Mouse (Mus musculus) kidney, postnatal 0 days (tissue): ENCODE data around the gene Gm11568. TPM values are rescaled to one million over a fixed set of nuclear protein-coding genes. Genes with fewer than 3 reads are reported as not detected.
"Not testable (repeated sequence)": the region's sequence is repeated elsewhere in the genome, so short reads cannot be mapped to it uniquely, and the experiment has no call there.

Experiments used
- ATAC-seq: fragments of 200-750 bp; cut with Nextera tagmentation; replicated peaks from 2 replicates; pipeline ENCODE4 v1.8.0; 2017; ENCODE audit warnings: low read depth, moderate number of reproducible peaks, moderate TSS enrichment, moderate library complexity; ENCODE audit not compliant: low FRiP score
- DNase-seq: peaks from one replicate; pipeline ENCODE4 v3.0.0-alpha.2; 2016; ENCODE audit warnings: low spot score
- H3K27ac ChIP-seq: fragments of 300-500 bp; sonication (generic); 2 replicates; pipeline ENCODE4 v1.5.1; 2014; ENCODE audit warnings: mild to moderate bottlenecking
- H3K27me3 ChIP-seq: fragments of 300-500 bp; sonication (generic); 2 replicates; pipeline ENCODE4 v1.6.1; 2014; ENCODE audit warnings: low read length, mixed read lengths; ENCODE audit not compliant: insufficient read depth
- H3K36me3 ChIP-seq: fragments of 300-500 bp; sonication (generic); 2 replicates; pipeline ENCODE4 v1.6.1; 2014; ENCODE audit warnings: low read length, mixed read lengths; ENCODE audit not compliant: insufficient read depth
- H3K4me1 ChIP-seq: fragments of 300-500 bp; sonication (generic); replicated peaks from 2 replicates; pipeline ENCODE4 v1.6.1; 2014; ENCODE audit warnings: antibody characterized with exemption, low read length, mixed read lengths; ENCODE audit not compliant: insufficient read depth
- H3K4me2 ChIP-seq: fragments of 300-500 bp; sonication (generic); 2 replicates; pipeline ENCODE4 v1.6.1; 2014; ENCODE audit warnings: mild to moderate bottlenecking, low read length, moderate library complexity, mixed read lengths
- H3K4me3 ChIP-seq: fragments of 300-500 bp; sonication (generic); replicated peaks from 2 replicates; pipeline ENCODE4 v1.5.1; 2014; ENCODE audit warnings: low read depth, low read length
- H3K9ac ChIP-seq: fragments of 300-500 bp; sonication (generic); 2 replicates; pipeline ENCODE4 v1.6.1; 2014; ENCODE audit warnings: low read depth, low read length
- H3K9me3 ChIP-seq: fragments of 300-500 bp; sonication (generic); replicated peaks from 2 replicates; pipeline ENCODE4 v1.6.1; 2016; ENCODE audit warnings: low read length, inconsistent platforms, mixed read lengths
- CTCF ChIP-seq: IDR thresholded peaks from 2 replicates; pipeline ENCODE4 v1.5.1; 2016; ENCODE audit warnings: antibody characterized with exemption, low read depth, mild to moderate bottlenecking, moderate library complexity
- WGBS: fragments of 180-500 bp; shearing (Covaris S2); extraction: QIAGEN DNeasy Blood & Tissue Kit; methylation state at CpG from one replicate; pipeline ENCODE4 v1.1.7; 2014; 5-methylcytosine and 5-hydroxymethylcytosine counted together
- polyA plus RNA-seq: library from polyadenylated mRNA; unstranded; fragments of >200 nt; fragmentation: Nextera tagmentation; extraction: Ambion mirVana; gene quantifications from 2 replicates; pipeline ENCODE4 v1.2.1, GENCODE M21; 2015

Gene Gm11568
- polyA plus RNA-seq, 1 experiment from 2014 or later: not detected

GRCm38 (mm10) chr11:99854121-99854520, 3.6 kb upstream of the Gm11568 start:
- Histone ChIP-seq H3K27ac (no peak overlapping the region), H3K36me3 (no peaks in the 10 kb centered on the region), H3K27me3 (no peaks in the 10 kb centered on the region), H3K4me2 (no peak overlapping the region), H3K4me1 (no peaks in the 10 kb centered on the region), H3K4me3 (no peak overlapping the region), H3K9ac (no peak overlapping the region), H3K9me3 (no peaks in the 10 kb centered on the region)
- WGBS: 58% methylated on average over 3 of the region's 3 CpGs
- peak; percentile 61 for TF ChIP-seq CTCF
- peak; percentile 21 for DNase-seq
- ATAC-seq: no peak

GRCm38 (mm10) chr11:99858761-99859160, 1.0 kb downstream of the Gm11568 start:
- H3K9me3 ChIP-seq: no peaks in the 10 kb centered on the region
- H3K4me2 ChIP-seq: no peak overlapping the region
- no peaks in the 10 kb centered on the region for H3K27me3 ChIP-seq
- WGBS: 74% methylated on average over 2 of the region's 2 CpGs
- no peak overlapping the region for H3K4me3 ChIP-seq
- H3K36me3 ChIP-seq: no peaks in the 10 kb centered on the region
- no peak for TF ChIP-seq CTCF
- H3K9ac ChIP-seq: no peak overlapping the region
- no peak for ATAC-seq
- no peak overlapping the region for H3K27ac ChIP-seq
- H3K4me1 ChIP-seq: no peaks in the 10 kb centered on the region
- DNase-seq: no peak

GRCm38 (mm10) chr11:99864176-99864575, 6.5 kb downstream of the Gm11568 start, which contains the start of gene Gm11559:
Gm11559 (plus strand) TSS chr11:99864476.
- H3K9ac ChIP-seq, DNase-seq, ATAC-seq, H3K27ac ChIP-seq, H3K27me3 ChIP-seq, H3K9me3 ChIP-seq, H3K4me3 ChIP-seq, H3K4me1 ChIP-seq, H3K4me2 ChIP-seq, H3K36me3 ChIP-seq: not testable (repeated sequence)
- WGBS: 57% methylated on average over 1 of the region's 1 CpGs

DNA sequence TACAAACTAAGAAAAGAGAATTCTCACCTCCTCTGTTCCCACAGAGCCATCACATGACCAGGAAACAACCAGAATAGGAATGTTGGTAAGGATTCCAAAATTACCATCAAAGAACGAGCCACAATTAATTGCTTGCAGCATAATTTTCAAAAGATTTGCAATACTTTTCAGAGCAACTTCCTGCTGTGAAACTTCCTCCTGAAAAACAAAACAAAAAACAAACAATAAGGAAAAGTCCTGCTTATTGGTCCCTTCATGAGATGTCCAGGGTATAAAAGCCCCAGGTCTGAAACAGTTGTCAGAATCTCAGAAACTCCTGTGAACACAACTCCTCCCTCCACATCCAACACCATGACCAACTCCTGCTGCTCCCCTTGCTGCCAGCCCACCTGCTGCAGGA, 15.4 kb downstream of the Gm11568 start, which contains the start of gene Krtap9-1:
Gene Krtap9-1 (plus strand): TSS at position 301 of the 400 bp plus-strand sequence.
- not testable (repeated sequence) for H3K9ac ChIP-seq, H3K27me3 ChIP-seq, H3K36me3 ChIP-seq, H3K27ac ChIP-seq, ATAC-seq, H3K9me3 ChIP-seq, DNase-seq, H3K4me3 ChIP-seq, H3K4me2 ChIP-seq, H3K4me1 ChIP-seq
- 74% methylated on average over 1 of the region's 1 CpGs for WGBS

DNA sequence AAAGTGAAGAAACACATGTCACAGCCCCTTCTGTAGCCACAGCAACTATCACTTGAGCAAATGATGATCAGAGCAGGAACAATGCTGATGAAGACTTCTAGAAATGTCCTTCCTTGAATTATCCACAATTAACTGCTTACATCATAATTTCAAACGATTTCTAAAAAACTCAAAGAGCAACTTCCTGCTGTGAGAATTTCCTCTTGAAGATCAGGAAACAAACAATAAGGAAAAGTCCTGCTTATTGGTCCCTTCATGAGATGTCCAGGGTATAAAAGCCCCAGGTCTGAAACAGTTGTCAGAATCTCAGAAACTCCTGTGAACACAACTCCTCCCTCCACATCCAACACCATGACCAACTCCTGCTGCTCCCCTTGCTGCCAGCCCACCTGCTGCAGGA, 21.2 kb downstream of the Gm11568 start, which contains the start of gene Gm11567:
Gene Gm11567 (plus strand): TSS at position 301 of the 400 bp plus-strand sequence.
- H3K36me3 ChIP-seq, H3K4me3 ChIP-seq, H3K4me1 ChIP-seq, ATAC-seq, H3K27ac ChIP-seq, H3K9ac ChIP-seq, H3K9me3 ChIP-seq, H3K4me2 ChIP-seq, H3K27me3 ChIP-seq, DNase-seq: not testable (repeated sequence)
- 64% methylated on average over 1 of the region's 1 CpGs for whole genome bisulfite sequencing

DNA sequence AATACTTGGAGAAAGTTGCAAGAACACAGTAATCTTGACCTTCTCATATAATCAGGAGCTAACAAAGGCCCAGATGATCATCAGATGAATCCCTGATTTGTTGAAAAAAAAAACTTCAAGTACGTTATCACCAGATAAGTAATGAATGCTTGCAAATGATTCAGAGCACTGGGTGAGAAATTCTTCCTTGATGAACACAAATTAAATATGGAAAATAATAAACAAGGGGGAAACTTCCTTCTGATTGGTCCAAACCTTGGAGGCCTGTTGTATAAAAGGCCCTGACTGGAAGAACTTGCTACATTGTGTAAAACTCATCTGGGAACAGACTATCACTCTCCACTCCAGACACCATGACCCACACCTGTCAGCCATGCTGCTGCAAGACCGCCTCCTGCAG, 49.9 kb downstream of the Gm11568 start, which contains the start of gene Krtap31-1:
Gene Krtap31-1 (plus strand): TSS at position 301 of the 400 bp plus-strand sequence.
- Histone ChIP-seq H3K27ac (no peak within 1 kb of the TSS), H3K9ac (no peak within 1 kb of the TSS), H3K36me3 (no peaks in the 10 kb centered on the region), H3K4me2 (no peak within 1 kb of the TSS), H3K4me3 (no peak within 1 kb of the TSS), H3K9me3 (no peaks in the 10 kb centered on the region), H3K27me3 (no peaks in the 10 kb centered on the region), H3K4me1 (no peaks in the 10 kb centered on the region)
- DNase-seq: no peak
- no peak for TF ChIP-seq CTCF
- no peak for ATAC-seq
- WGBS: 87% methylated on average over 2 of the region's 2 CpGs

Other genes starting within 250 kb of the Gm11568 start
- gene Gm11937, start 247.7 kb upstream of the Gm11568 start, polyA plus RNA-seq: not detected in 2 replicates
- not detected in 2 replicates for gene Krtap2-4, start 243.1 kb upstream of the Gm11568 start, polyA plus RNA-seq
- gene Gm11562, start 237.5 kb upstream of the Gm11568 start, polyA plus RNA-seq: not detected in 2 replicates
- not detected in 2 replicates for gene Krtap4-1, start 229.7 kb upstream of the Gm11568 start, polyA plus RNA-seq
- gene Krtap4-2, start 222.8 kb upstream of the Gm11568 start, polyA plus RNA-seq: not detected in 2 replicates
- gene Krtap4-7, start 213.8 kb upstream of the Gm11568 start, polyA plus RNA-seq: not detected in 2 replicates
- gene Gm11555, start 207.7 kb upstream of the Gm11568 start, polyA plus RNA-seq: not detected in 2 replicates
- not detected in 2 replicates for gene Gm11563, start 199.0 kb upstream of the Gm11568 start, polyA plus RNA-seq
- not detected in 2 replicates for gene Krtap4-6, start 192.0 kb upstream of the Gm11568 start, polyA plus RNA-seq
- gene Gm14190, start 167.2 kb upstream of the Gm11568 start, polyA plus RNA-seq: not detected in 2 replicates
- not detected in 2 replicates for gene Gm14180, start 123.6 kb upstream of the Gm11568 start, polyA plus RNA-seq
- gene Gm11595, start 85.0 kb upstream of the Gm11568 start, polyA plus RNA-seq: not detected in 2 replicates
- not detected in 2 replicates for gene Krtap4-8, start 77.2 kb upstream of the Gm11568 start, polyA plus RNA-seq
- not detected in 2 replicates for gene Krtap4-9, start 72.7 kb upstream of the Gm11568 start, polyA plus RNA-seq
- not detected in 2 replicates for gene Gm11596, start 64.5 kb upstream of the Gm11568 start, polyA plus RNA-seq
- gene Gm11569, start 59.0 kb upstream of the Gm11568 start, polyA plus RNA-seq: not detected in 2 replicates
- gene Gm11554, start 53.5 kb upstream of the Gm11568 start, polyA plus RNA-seq: not detected in 2 replicates
- not detected in 2 replicates for gene Krtap4-13, start 48.0 kb upstream of the Gm11568 start, polyA plus RNA-seq
- not detected in 2 replicates for gene Gm11564, start 42.3 kb upstream of the Gm11568 start, polyA plus RNA-seq
- not detected in 2 replicates for gene 2300003K06Rik, start 19.9 kb upstream of the Gm11568 start, polyA plus RNA-seq
- gene Krtap4-16, start 6.3 kb upstream of the Gm11568 start, polyA plus RNA-seq: not detected in 2 replicates
- gene Gm11559, start 6.6 kb downstream of the Gm11568 start, polyA plus RNA-seq: not detected in 2 replicates
- gene Krtap9-1, start 15.5 kb downstream of the Gm11568 start, polyA plus RNA-seq: not detected in 2 replicates
- gene Gm11567, start 21.3 kb downstream of the Gm11568 start, polyA plus RNA-seq: not detected in 2 replicates
- gene Krtap31-1, start 50.0 kb downstream of the Gm11568 start, polyA plus RNA-seq: not detected in 2 replicates
- gene Gm11565, start 56.8 kb downstream of the Gm11568 start, polyA plus RNA-seq: not detected in 2 replicates
- gene Krtap31-2, start 78.4 kb downstream of the Gm11568 start, polyA plus RNA-seq: not detected in 2 replicates
- not detected in 2 replicates for gene Krtap9-5, start 90.6 kb downstream of the Gm11568 start, polyA plus RNA-seq
- not detected in 2 replicates for gene Krtap29-1, start 121.1 kb downstream of the Gm11568 start, polyA plus RNA-seq
- not detected in 2 replicates for gene Krtap16-1, start 128.7 kb downstream of the Gm11568 start, polyA plus RNA-seq
- not detected in 2 replicates for gene Krtap17-1, start 136.1 kb downstream of the Gm11568 start, polyA plus RNA-seq
- not detected in 2 replicates for gene Krt33a, start 158.3 kb downstream of the Gm11568 start, polyA plus RNA-seq
- gene Krt33b, start 172.0 kb downstream of the Gm11568 start, polyA plus RNA-seq: not detected in 2 replicates
- not detected in 2 replicates for gene Krt34, start 183.6 kb downstream of the Gm11568 start, polyA plus RNA-seq
- not detected in 2 replicates for gene Krt31, start 192.6 kb downstream of the Gm11568 start, polyA plus RNA-seq
- not detected in 2 replicates for gene Krt32, start 230.3 kb downstream of the Gm11568 start, polyA plus RNA-seq
- not detected in 2 replicates for gene Krt35, start 238.3 kb downstream of the Gm11568 start, polyA plus RNA-seq
- gene Krt36, start 247.7 kb downstream of the Gm11568 start, polyA plus RNA-seq: 0.78 and 1.2 TPM in 2 replicates